Comparison of ENCODE assay signal across 22 mouse cellular contexts in the genomic region with DNA sequence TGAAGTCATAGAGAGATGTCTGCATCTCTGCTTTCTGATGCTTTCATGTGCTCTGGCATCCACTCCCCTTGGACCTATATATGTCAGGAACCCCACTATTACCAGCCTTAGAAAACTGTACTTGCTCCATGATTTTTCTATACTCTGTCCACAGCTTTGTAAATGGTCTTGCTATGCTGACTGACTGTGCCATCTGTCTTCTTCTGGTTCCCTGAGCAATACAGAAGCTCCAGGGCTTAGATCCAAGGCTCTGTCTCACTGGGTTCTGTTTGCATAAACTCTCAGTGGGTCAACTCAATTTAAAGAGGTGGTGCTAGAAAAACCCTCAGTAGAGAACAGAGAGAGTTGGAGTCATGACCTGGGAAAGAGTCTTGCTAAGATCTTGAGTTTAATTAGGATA.
A peak's percentile ranks its signal among the peaks of the same experiment; 100 is the strongest.
DNase-seq lines count a peak whose midpoint lies in the region; ATAC-seq and TF ChIP-seq lines count a peak whose summit lies in the region.
"Had no signal": no experiment of that assay in that cellular context is flagged by ENCODE, and none has a peak within 500 bp of the region (broad histone marks: within the 10 kb centered on the region; RNA-seq: fewer than 3 reads in every experiment).

No protein-coding gene starts in this region.

- no peak overlapping the region for H3K4me3 ChIP-seq in midbrain, postnatal 0 days (ENCODE audit: low read depth, low read length)
- H3K4me3 ChIP-seq in midbrain, embryonic 11.5 days (ENCODE audit: low read depth, low read length) = no peak overlapping the region
- H3K4me3 ChIP-seq in neural tube, embryonic 15.5 days (replicated peaks) = no peak overlapping the region
- H3K4me3 ChIP-seq: embryonic facial prominence, embryonic 15.5 days; erythroblast, embryonic 14.5 days; forebrain, embryonic 10.5 days; heart, embryonic 10.5 days; hindbrain, embryonic 12.5 days; intestine, embryonic 15.5 days had no signal

- no peak overlapping the region for H3K4me2 ChIP-seq in midbrain, postnatal 0 days (ENCODE audit: low read depth, low read length, poor library complexity, severe bottlenecking)
- H3K4me2 ChIP-seq in midbrain, embryonic 11.5 days = no peak overlapping the region
- no peak overlapping the region for H3K4me2 ChIP-seq in neural tube, embryonic 15.5 days
- H3K4me2 ChIP-seq: embryonic facial prominence, embryonic 15.5 days; hindbrain, embryonic 12.5 days; intestine, embryonic 15.5 days had no signal

- no peaks in the 10 kb centered on the region for H3K27me3 ChIP-seq in midbrain, postnatal 0 days (ENCODE audit: insufficient read depth, low read length)
- no peaks in the 10 kb centered on the region for H3K27me3 ChIP-seq in midbrain, embryonic 11.5 days (ENCODE audit: control insufficient read depth, insufficient read depth, low read length)
- H3K27me3 ChIP-seq in neural tube, embryonic 15.5 days (replicated peaks) = no peaks in the 10 kb centered on the region
- H3K27me3 ChIP-seq: embryonic facial prominence, embryonic 15.5 days; hindbrain, embryonic 12.5 days; intestine, embryonic 15.5 days had no signal

- TF ChIP-seq CTCF in midbrain, postnatal 0 days (IDR thresholded peaks at IDR 0.05) = no peak

- H3K9ac ChIP-seq in midbrain, postnatal 0 days (replicated peaks; ENCODE audit: low read length, poor library complexity, severe bottlenecking) = no peak overlapping the region
- H3K9ac ChIP-seq in midbrain, embryonic 11.5 days (ENCODE audit: low read length) = no peak overlapping the region
- H3K9ac ChIP-seq in neural tube, embryonic 15.5 days (replicated peaks) = no peak overlapping the region
- H3K9ac ChIP-seq: embryonic facial prominence, embryonic 15.5 days; hindbrain, embryonic 12.5 days; intestine, embryonic 15.5 days had no signal

- H3K36me3 ChIP-seq in midbrain, postnatal 0 days (ENCODE audit: insufficient read depth, low read length) = no peaks in the 10 kb centered on the region
- no peaks in the 10 kb centered on the region for H3K36me3 ChIP-seq in midbrain, embryonic 11.5 days (ENCODE audit: control insufficient read depth, insufficient read depth, low read length)
- H3K36me3 ChIP-seq in neural tube, embryonic 15.5 days = no peaks in the 10 kb centered on the region
- H3K36me3 ChIP-seq: embryonic facial prominence, embryonic 15.5 days; forebrain, embryonic 10.5 days; heart, embryonic 10.5 days; hindbrain, embryonic 12.5 days; intestine, embryonic 15.5 days had no signal

- H3K9me3 ChIP-seq in midbrain, postnatal 0 days (ENCODE audit: low read length) = no peaks in the 10 kb centered on the region
- H3K9me3 ChIP-seq in midbrain, embryonic 11.5 days (ENCODE audit: control insufficient read depth, low read length) = no peaks in the 10 kb centered on the region
- no peaks in the 10 kb centered on the region for H3K9me3 ChIP-seq in neural tube, embryonic 15.5 days (replicated peaks)
- H3K9me3 ChIP-seq: embryonic facial prominence, embryonic 15.5 days; forebrain, embryonic 10.5 days; heart, embryonic 10.5 days; hindbrain, embryonic 12.5 days; intestine, embryonic 15.5 days had no signal

- no peak overlapping the region for H3K27ac ChIP-seq in midbrain, postnatal 0 days (ENCODE audit: low read depth, low read length)
- no peak overlapping the region for H3K27ac ChIP-seq in midbrain, embryonic 11.5 days (ENCODE audit: low read depth, low read length)
- no peak overlapping the region for H3K27ac ChIP-seq in neural tube, embryonic 15.5 days (replicated peaks)
- H3K27ac ChIP-seq: embryonic facial prominence, embryonic 15.5 days; forebrain, embryonic 10.5 days; heart, embryonic 10.5 days; hindbrain, embryonic 12.5 days; intestine, embryonic 15.5 days had no signal

- no peaks in the 10 kb centered on the region for H3K4me1 ChIP-seq in midbrain, postnatal 0 days (ENCODE audit: insufficient read depth, low read length)
- H3K4me1 ChIP-seq in midbrain, embryonic 11.5 days (ENCODE audit: control insufficient read depth, insufficient read depth, low read length) = no peaks in the 10 kb centered on the region
- H3K4me1 ChIP-seq in neural tube, embryonic 15.5 days = no peaks in the 10 kb centered on the region
- H3K4me1 ChIP-seq: embryonic facial prominence, embryonic 15.5 days; forebrain, embryonic 10.5 days; heart, embryonic 10.5 days; hindbrain, embryonic 12.5 days; intestine, embryonic 15.5 days had no signal

- ATAC-seq in midbrain, postnatal 0 days (ENCODE audit: low FRiP score) = no peak
- no peak for ATAC-seq in midbrain, embryonic 11.5 days (ENCODE audit: low FRiP score)
- no peak for ATAC-seq in neural tube, embryonic 15.5 days (ENCODE audit: low FRiP score)
- ATAC-seq: forebrain, embryonic 14.5 days; intestine, embryonic 15.5 days had no signal

- peak; percentile 13 for DNase-seq in midbrain, postnatal 0 days (ENCODE audit: low spot score)
- no peak for DNase-seq in midbrain, embryonic 11.5 days (ENCODE audit: low spot score, missing footprints)
- DNase-seq in cerebellum, adult 8-10 months = peak; percentile 3
- peak; percentile 57 to 81 for DNase-seq in cerebellum, postnatal 14 days
- DNase-seq in urinary bladder, postnatal 4 days (ENCODE audit: low spot score in 2 of 2) = no peak
- no peak for DNase-seq in testis, postnatal 10 days (ENCODE audit: low spot score)
- DNase-seq: adrenal gland, adult 2 months; adrenal gland, postnatal 25 days; embryo, embryonic 11 days; gastrocnemius, postnatal 36 days; heart, adult 18-20 months; heart, postnatal 10 days; heart, postnatal 4 days; kidney, adult 18-20 months had no signal

Comparison
In these comparisons a context has a peak if more than half of its experiments do, and no peak if none do; other contexts are left out.
1. DNase-seq: peak in midbrain, postnatal 0 days (single experiment), cerebellum, adult 8-10 months (single experiment) and cerebellum, postnatal 14 days (2 of 2); none in midbrain, embryonic 11.5 days (single experiment), urinary bladder, postnatal 4 days (0 of 2) and testis, postnatal 10 days (single experiment).